Mouse (Mus musculus): ENCODE results near the gene Nags. TPM values are rescaled to one million over a fixed set of nuclear protein-coding genes. Genes with fewer than 3 reads are reported as not detected.

Nags gene
- polyA plus RNA-seq (2012; rRNA removed), result 0.01 and 0.05 TPM in 2 replicates

DNA sequence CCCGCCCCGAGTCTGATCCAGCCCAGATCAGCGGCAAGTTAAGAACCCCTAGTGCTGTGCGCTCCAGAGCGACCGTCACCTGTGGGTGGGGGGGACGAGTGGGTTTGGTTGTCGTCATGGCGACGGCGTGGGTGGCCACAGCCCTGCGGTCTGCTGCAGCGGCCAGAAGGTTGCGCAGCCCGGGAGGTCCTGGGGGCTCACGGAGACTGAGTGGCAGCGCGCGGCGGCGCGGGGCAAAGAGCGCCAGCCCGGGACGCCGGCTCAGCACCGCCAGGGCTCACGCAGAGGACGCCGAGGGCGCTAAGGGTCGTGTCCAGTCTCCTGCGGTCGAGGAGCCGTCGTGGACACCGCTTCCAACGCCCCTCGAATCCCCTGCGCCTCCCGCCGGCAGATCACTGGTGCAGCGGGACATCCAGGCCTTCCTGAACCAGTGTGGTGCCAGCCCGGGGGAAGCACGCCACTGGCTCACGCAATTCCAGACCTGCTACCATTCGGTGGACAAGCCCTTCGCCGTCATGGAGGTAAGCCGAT is at the start of gene Nags:
TSS of gene Nags (plus strand) at position 43 of the 531 bp plus-strand sequence.

DNA sequence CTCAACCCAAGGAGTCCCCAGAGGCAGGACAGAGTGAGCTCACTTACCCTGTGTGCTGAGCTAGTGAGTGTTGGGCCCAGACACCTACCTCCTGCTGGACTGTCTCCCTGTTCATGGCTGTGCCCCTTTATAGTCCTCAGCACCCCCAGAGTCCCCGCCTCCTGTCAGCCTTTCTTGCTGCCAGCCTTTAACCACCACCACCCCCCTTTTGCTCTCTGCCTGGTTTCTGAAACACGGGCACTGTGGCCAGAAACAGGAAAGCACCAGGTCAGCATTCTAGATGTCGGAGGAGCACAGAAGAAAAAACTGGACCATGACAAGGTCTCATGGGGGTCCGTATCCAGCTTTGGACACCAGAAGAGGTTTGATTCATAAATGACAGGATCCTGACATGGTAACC is 44.1 kb upstream of the Nags start, which contains the start of gene Ppy:
TSS of gene Ppy (minus strand) at position 101 of the 400 bp plus-strand sequence.

GRCm38 (mm10) chr11:102107732-102108131 is 37.6 kb upstream of the Nags start, which contains the start of gene Pyy:
TSS of gene Pyy (minus strand) at chr11:102107832.

GRCm38 (mm10) chr11:102156039-102156785 is 10.9 kb downstream of the Nags start, which contains the start of gene Tmem101:
TSS of gene Tmem101 (minus strand) at chr11:102156404.

GRCm38 (mm10) chr11:102184646-102185495 is 39.6 kb downstream of the Nags start, which contains the start of gene Lsm12:
TSS of gene Lsm12 (minus strand) at chr11:102185296.

DNA sequence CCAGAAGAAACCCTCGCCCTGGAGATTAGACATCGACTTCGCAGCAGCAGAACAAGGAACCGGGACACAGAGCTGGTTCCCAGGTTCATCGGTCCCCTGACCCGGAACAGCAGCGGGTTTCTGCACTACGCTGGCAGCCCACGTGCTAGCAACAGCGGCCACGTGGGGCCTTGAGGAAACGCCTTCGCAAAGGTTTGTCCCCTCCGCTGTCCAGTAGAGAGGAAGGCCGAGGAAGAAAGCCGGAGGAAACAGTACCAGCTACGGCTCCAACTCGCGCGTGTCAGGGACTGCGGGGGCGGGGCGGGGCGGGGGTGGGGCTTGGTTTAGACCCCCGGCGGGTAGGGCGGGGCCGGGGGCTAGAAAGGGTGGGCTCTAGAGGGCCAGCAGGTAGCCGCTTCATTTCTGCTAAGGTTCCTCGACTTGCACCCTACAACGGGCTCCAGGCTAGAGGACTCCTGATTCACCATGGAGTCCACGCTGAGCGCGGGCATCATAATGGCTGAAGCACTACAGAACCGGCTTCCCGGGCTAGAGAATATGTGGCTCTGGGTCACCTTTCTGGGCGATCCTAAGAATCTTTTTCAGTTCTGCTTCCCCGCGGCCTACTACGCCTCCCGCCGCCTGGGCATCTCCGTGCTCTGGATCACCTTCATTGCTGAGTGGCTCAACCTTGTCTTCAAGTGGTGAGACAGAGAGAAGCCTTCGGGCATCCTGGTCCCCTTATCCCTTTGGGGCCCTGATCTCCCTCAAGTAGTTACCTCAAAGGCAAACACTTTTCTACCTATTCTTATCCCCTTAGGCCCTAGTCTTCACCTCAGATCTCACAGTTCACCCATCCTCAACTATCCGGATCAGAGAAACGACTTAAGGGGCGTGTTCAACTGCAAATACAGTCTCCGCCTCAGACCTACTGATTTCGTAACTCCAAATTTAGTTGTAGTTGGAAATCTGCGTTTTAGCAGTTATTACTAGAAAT is 44.4 kb downstream of the Nags start, which contains the start of gene G6pc3:
TSS of gene G6pc3 (plus strand) at position 160 of the 976 bp plus-strand sequence.

Other genes starting within 250 kb of the Nags start
- gene Sost, start 178.5 kb upstream of the Nags start, polyA plus RNA-seq (2012; rRNA removed), result 0.24 and 0.29 TPM in 2 replicates
- gene Cfap97d1, start 161.2 kb upstream of the Nags start, polyA plus RNA-seq (2012; rRNA removed), result not detected in 2 replicates
- 10.0 and 12.3 TPM in 2 replicates for gene Dusp3, start 158.5 kb upstream of the Nags start, polyA plus RNA-seq (2012; rRNA removed)
- gene Mpp3, start 117.1 kb upstream of the Nags start, polyA plus RNA-seq (2012; rRNA removed), result 43.1 and 46.8 TPM in 2 replicates
- 0.06 and 0.20 TPM in 2 replicates for gene Cd300lg, start 104.0 kb upstream of the Nags start, polyA plus RNA-seq (2012; rRNA removed)
- gene Mpp2, start 57.0 kb upstream of the Nags start, polyA plus RNA-seq (2012; rRNA removed), result 36.5 and 39.4 TPM in 2 replicates
- not detected in 2 replicates for gene Ppy, start 44.2 kb upstream of the Nags start, polyA plus RNA-seq (2012; rRNA removed)
- gene Pyy, start 37.7 kb upstream of the Nags start, polyA plus RNA-seq (2012; rRNA removed), result 1.4 and 3.4 TPM in 2 replicates
- gene Tmem101, start 10.9 kb downstream of the Nags start, polyA plus RNA-seq (2012; rRNA removed), result 33.3 and 33.4 TPM in 2 replicates
- 40.8 and 42.9 TPM in 2 replicates for gene Lsm12, start 39.8 kb downstream of the Nags start, polyA plus RNA-seq (2012; rRNA removed)
- gene G6pc3, start 44.1 kb downstream of the Nags start, polyA plus RNA-seq (2012; rRNA removed), result 51.2 and 51.4 TPM in 2 replicates
- 110 and 122 TPM in 2 replicates for gene Hdac5, start 84.7 kb downstream of the Nags start, polyA plus RNA-seq (2012; rRNA removed)
- 6.6 and 7.9 TPM in 2 replicates for gene BC030867, start 103.4 kb downstream of the Nags start, polyA plus RNA-seq (2012; rRNA removed)
- 0.18 and 0.61 TPM in 2 replicates for gene Asb16, start 123.2 kb downstream of the Nags start, polyA plus RNA-seq (2012; rRNA removed)
- 71.1 and 71.5 TPM in 2 replicates for gene Tmub2, start 139.4 kb downstream of the Nags start, polyA plus RNA-seq (2012; rRNA removed)
- 98.9 and 102 TPM in 2 replicates for gene Atxn7l3, start 151.1 kb downstream of the Nags start, polyA plus RNA-seq (2012; rRNA removed)
- 86.7 and 91.9 TPM in 2 replicates for gene Ubtf, start 174.2 kb downstream of the Nags start, polyA plus RNA-seq (2012; rRNA removed)
- 1.8 and 2.4 TPM in 2 replicates for gene Slc4a1, start 220.7 kb downstream of the Nags start, polyA plus RNA-seq (2012; rRNA removed)
- gene Rundc3a, start 247.9 kb downstream of the Nags start, polyA plus RNA-seq (2012; rRNA removed), result 276 and 292 TPM in 2 replicates

Data from central nervous system, embryonic 14 days (tissue).